Mouse (Mus musculus) limb, embryonic 12.5 days (tissue): ENCODE results near the gene St3gal3. TPM values are rescaled to one million over a fixed set of nuclear protein-coding genes. Genes with fewer than 3 reads are reported as not detected.

Experiments
- ATAC-seq: fragments of 200-750 bp; cut with Nextera tagmentation; 2 replicates; pipeline ENCODE4 v1.8.0; 2017; ENCODE audit warnings: low read depth, moderate TSS enrichment; ENCODE audit not compliant: insufficient number of reproducible peaks, insufficient read depth, low FRiP score, low TSS enrichment
- H3K27ac ChIP-seq: fragments of 300-500 bp; sonication (generic); 2 replicates; pipeline ENCODE4 v1.5.1; 2016; ENCODE audit warnings: mild to moderate bottlenecking, moderate library complexity
- H3K27me3 ChIP-seq: fragments of 300-500 bp; sonication (generic); 2 replicates; pipeline ENCODE4 v1.6.1; 2016; ENCODE audit warnings: mild to moderate bottlenecking, moderate library complexity
- H3K36me3 ChIP-seq: fragments of 300-500 bp; sonication (generic); 2 replicates; pipeline ENCODE4 v1.6.1; 2016; ENCODE audit warnings: mild to moderate bottlenecking, moderate library complexity
- H3K4me1 ChIP-seq: fragments of 300-500 bp; sonication (generic); replicated peaks from 2 replicates; pipeline ENCODE4 v1.6.1; 2016
- H3K4me2 ChIP-seq: fragments of 300-500 bp; sonication (generic); 2 replicates; pipeline ENCODE4 v1.6.1; 2016; ENCODE audit warnings: mild to moderate bottlenecking, moderate library complexity
- H3K4me3 ChIP-seq: fragments of 300-500 bp; sonication (generic); replicated peaks from 2 replicates; pipeline ENCODE4 v1.5.1; 2016; ENCODE audit warnings: mild to moderate bottlenecking
- H3K9ac ChIP-seq: fragments of 300-500 bp; sonication (generic); replicated peaks from 2 replicates; pipeline ENCODE4 v1.6.1; 2016; ENCODE audit warnings: mild to moderate bottlenecking, moderate library complexity
- H3K9me3 ChIP-seq: fragments of 300-500 bp; sonication (generic); 2 replicates; pipeline ENCODE4 v1.6.1; 2016; ENCODE audit warnings: mild to moderate bottlenecking, moderate library complexity
- WGBS: fragments of 180-500 bp; shearing (Covaris S2); methylation state at CpG from one replicate; pipeline ENCODE4 v1.1.7; 2016; 5-methylcytosine and 5-hydroxymethylcytosine counted together
- polyA plus RNA-seq: library from polyadenylated mRNA; unstranded; fragments of >200 nt; fragmentation: Nextera tagmentation; extraction: Ambion mirVana; gene quantifications from 2 replicates; pipeline ENCODE4 v1.2.1, GENCODE M21; 2016

St3gal3 gene
- 8.9 and 12.1 TPM in 2 replicates for polyA plus RNA-seq

DNA sequence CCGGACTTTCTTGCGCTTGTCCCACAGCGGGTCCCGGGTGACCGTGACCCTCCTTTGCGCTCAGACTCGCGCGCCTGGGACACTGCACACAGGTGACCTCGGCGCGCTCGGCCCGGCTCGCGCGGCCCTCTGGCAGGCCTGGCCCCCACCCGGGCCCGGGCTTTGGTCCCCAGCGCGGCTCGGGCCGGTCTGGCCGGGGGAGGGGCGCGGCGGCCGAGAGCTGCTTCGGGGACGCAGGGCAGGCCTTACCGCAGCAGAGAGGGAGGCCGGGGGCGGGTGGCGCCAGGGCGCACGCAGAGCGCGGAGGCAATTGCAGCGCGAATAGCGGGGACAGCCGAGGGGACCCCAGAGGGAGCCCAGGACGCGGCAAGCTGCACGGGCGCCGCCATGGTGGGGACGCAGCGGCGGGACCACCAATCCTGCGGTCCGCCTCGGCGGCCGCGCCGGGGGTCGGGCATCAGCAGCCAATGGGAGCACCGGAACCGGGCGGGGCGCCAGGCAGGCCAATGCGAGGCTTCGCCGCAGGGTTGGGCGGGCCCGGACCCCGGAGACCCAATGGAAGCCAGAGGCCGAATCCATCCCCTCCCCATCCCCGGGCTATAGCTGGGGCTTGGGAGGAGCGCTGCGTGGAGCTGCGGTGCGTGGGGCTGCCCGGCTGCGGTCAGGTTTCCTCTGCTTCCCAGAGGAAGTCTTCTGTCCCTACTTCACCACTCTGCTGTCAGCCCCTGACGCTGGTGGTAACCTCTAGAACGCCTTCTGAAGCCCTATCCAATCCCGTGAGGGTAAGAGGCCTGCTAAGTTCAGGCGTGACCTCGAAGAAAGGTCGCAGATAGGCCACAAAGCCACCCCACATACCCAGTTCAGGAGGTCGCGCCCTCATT, at the start of gene St3gal3:
St3gal3 (minus strand) TSS at position 430 of the 881 bp plus-strand sequence.
- no peaks in the 10 kb centered on the region for H3K9me3 ChIP-seq
- H3K27ac ChIP-seq = peak within 1 kb of the TSS; percentile 89
- peaks cover 42% of the 10 kb centered on the region for H3K36me3 ChIP-seq
- no peaks in the 10 kb centered on the region for H3K27me3 ChIP-seq
- H3K4me3 ChIP-seq = peak within 1 kb of the TSS; percentile 99
- under 1% methylated on average over 76 of the region's 84 CpGs for WGBS
- peak; percentile 99 for ATAC-seq
- H3K4me1 ChIP-seq = peaks cover 11% of the 10 kb centered on the region
- peak within 1 kb of the TSS; percentile 93 for H3K9ac ChIP-seq
- H3K4me2 ChIP-seq = peak within 1 kb of the TSS; percentile 72

GRCm38 (mm10) chr4:118180301-118181080, 45.8 kb upstream of the St3gal3 start:
- no peaks in the 10 kb centered on the region for H3K9me3 ChIP-seq
- H3K27ac ChIP-seq = peak overlapping the region; percentile 96
- no peak for ATAC-seq
- H3K36me3 ChIP-seq = peaks cover 20% of the 10 kb centered on the region
- H3K4me2 ChIP-seq = peak overlapping the region; percentile 68
- no peaks in the 10 kb centered on the region for H3K27me3 ChIP-seq
- H3K4me1 ChIP-seq = peaks cover 15% of the 10 kb centered on the region
- peak overlapping the region; percentile 51 for H3K9ac ChIP-seq
- H3K4me3 ChIP-seq = peak overlapping the region; percentile 71
- WGBS = 15% methylated on average over 17 of the region's 17 CpGs

DNA sequence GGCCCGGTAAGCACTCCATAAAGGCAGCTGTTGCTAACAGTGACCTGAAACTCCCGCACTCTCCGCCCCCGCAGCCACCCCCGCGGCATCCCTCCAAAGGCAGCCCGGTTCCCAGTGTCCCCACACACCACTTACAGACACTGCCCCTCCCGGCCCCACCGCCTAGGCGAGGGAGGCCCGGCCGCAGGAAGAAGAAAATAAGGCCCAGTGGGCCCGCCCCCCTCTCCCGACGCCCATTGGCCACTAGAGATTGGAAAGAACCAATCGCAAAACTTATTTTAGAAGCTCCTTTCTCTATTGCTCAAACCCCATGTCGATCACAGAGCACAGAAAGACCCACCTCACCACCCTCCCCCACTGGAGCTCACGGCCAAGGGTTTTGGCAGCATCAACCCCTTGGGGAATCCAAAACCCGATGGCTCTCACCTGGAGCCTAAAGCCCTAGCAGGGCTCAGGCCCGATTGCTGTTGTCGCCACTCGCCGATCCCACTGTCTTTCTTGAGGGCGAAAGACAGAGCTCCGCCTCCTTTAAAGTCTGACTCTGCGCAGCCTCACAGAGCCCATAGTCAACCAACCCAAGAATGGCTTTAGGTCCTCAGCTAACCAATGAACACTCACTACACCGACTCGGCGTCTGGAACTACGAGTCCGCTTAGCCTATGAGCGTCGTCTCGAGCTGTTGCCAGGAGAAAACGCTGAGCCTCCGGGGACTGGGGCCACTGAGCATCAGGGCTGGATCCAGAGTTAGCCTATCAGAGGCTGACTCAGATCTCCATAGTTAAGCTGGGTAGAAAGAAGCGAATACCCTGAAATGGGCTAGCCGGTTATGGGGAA, 45.0 kb upstream of the St3gal3 start, which contains the start of gene Kdm4a:
Kdm4a (minus strand) TSS at position 577 of the 834 bp plus-strand sequence.
- WGBS = under 1% methylated on average over 38 of the region's 38 CpGs
- peak within 1 kb of the TSS; percentile 80 for H3K9ac ChIP-seq
- no peaks in the 10 kb centered on the region for H3K9me3 ChIP-seq
- H3K4me2 ChIP-seq = peak within 1 kb of the TSS; percentile 68
- peak; percentile 100 for ATAC-seq
- no peaks in the 10 kb centered on the region for H3K27me3 ChIP-seq
- H3K27ac ChIP-seq = peak within 1 kb of the TSS; percentile 96
- H3K4me1 ChIP-seq = peaks cover 15% of the 10 kb centered on the region
- H3K4me3 ChIP-seq = peak within 1 kb of the TSS; percentile 71
- H3K36me3 ChIP-seq = peaks cover 28% of the 10 kb centered on the region

GRCm38 (mm10) chr4:118178952-118179466, 44.3 kb upstream of the St3gal3 start:
- H3K4me3 ChIP-seq = peak overlapping the region; percentile 71
- no peaks in the 10 kb centered on the region for H3K27me3 ChIP-seq
- peak overlapping the region; percentile 80 for H3K9ac ChIP-seq
- no peak for ATAC-seq
- H3K4me2 ChIP-seq = peak overlapping the region; percentile 61
- H3K4me1 ChIP-seq = peaks cover 15% of the 10 kb centered on the region
- H3K9me3 ChIP-seq = no peaks in the 10 kb centered on the region
- H3K36me3 ChIP-seq = peaks cover 35% of the 10 kb centered on the region
- WGBS = under 1% methylated on average over 12 of the region's 12 CpGs
- peak overlapping the region; percentile 96 for H3K27ac ChIP-seq

GRCm38 (mm10) chr4:118172461-118172860, 37.7 kb upstream of the St3gal3 start:
- Histone ChIP-seq H3K4me2 (no peak overlapping the region), H3K9ac (no peak overlapping the region), H3K4me1 (no peaks in the 10 kb centered on the region), H3K9me3 (no peaks in the 10 kb centered on the region), H3K4me3 (no peak overlapping the region), H3K27me3 (no peaks in the 10 kb centered on the region), H3K27ac (no peak overlapping the region), H3K36me3 (peaks cover 99% of the 10 kb centered on the region)
- 93% methylated on average over 12 of the region's 12 CpGs for WGBS
- ATAC-seq = no peak

GRCm38 (mm10) chr4:118171006-118171405, 36.3 kb upstream of the St3gal3 start:
- Histone ChIP-seq H3K9me3 (no peaks in the 10 kb centered on the region), H3K36me3 (peaks cover 99% of the 10 kb centered on the region), H3K4me3 (no peak overlapping the region), H3K4me2 (no peak overlapping the region), H3K27me3 (no peaks in the 10 kb centered on the region), H3K27ac (no peak overlapping the region), H3K9ac (no peak overlapping the region), H3K4me1 (no peaks in the 10 kb centered on the region)
- WGBS = 90% methylated on average over 9 of the region's 9 CpGs
- ATAC-seq = no peak

GRCm38 (mm10) chr4:118162123-118162522, 27.4 kb upstream of the St3gal3 start:
- ATAC-seq = no peak
- Histone ChIP-seq H3K36me3 (peaks cover 98% of the 10 kb centered on the region), H3K4me3 (no peak overlapping the region), H3K9ac (no peak overlapping the region), H3K27ac (no peak overlapping the region), H3K4me2 (no peak overlapping the region), H3K4me1 (no peaks in the 10 kb centered on the region), H3K9me3 (no peaks in the 10 kb centered on the region), H3K27me3 (no peaks in the 10 kb centered on the region)
- 91% methylated on average over 12 of the region's 12 CpGs for WGBS

DNA sequence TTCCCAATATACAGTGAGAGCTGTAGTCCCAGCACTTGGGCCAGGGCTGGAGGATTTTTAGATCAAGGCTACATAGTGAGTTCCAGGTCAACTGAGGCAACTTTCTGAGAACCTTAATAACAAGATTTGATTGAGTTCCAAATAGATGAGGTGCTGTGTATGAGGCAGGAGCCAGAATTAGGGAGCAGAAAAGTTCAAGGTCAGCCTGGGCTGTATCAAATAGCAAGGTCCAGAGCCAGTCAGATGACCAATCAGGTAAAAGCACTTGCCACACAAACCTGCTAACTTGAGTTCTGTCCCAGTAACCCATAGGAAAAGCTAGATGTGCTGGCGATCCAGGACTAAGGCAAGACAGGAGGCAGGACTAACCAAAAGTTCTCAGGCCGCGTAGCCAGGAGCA, 23.0 kb upstream of the St3gal3 start:
- ATAC-seq = no peak
- no peaks in the 10 kb centered on the region for H3K4me1 ChIP-seq
- 97% methylated on average over 3 of the region's 3 CpGs for WGBS
- no peak overlapping the region for H3K27ac ChIP-seq
- no peaks in the 10 kb centered on the region for H3K27me3 ChIP-seq
- no peak overlapping the region for H3K4me3 ChIP-seq
- no peaks in the 10 kb centered on the region for H3K9me3 ChIP-seq
- H3K9ac ChIP-seq = no peak overlapping the region
- peaks cover 98% of the 10 kb centered on the region for H3K36me3 ChIP-seq
- H3K4me2 ChIP-seq = no peak overlapping the region

DNA sequence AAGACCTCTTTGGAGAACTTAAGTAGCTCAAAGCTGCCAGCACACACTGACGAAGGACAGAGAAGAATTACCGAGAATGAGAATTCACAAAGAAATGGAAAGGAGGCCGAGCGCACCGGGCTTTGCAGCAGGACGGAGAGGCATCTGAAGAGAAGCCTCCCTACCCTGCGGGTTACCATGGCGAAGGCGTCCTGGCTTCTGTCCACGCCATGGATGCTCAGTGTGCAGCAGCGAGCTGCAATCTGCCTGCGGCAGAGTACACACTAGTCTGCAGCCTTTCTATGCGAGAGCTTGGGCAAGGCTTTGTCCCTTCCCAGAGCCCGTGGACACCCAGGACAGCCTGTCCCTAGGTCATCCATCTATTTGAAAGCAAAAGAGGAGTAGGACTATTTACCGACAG, 21.8 kb upstream of the St3gal3 start:
- Histone ChIP-seq H3K27ac (no peak overlapping the region), H3K9ac (no peak overlapping the region), H3K4me3 (no peak overlapping the region), H3K27me3 (no peaks in the 10 kb centered on the region), H3K36me3 (peaks cover 98% of the 10 kb centered on the region), H3K9me3 (no peaks in the 10 kb centered on the region), H3K4me2 (no peak overlapping the region), H3K4me1 (no peaks in the 10 kb centered on the region)
- WGBS = 91% methylated on average over 15 of the region's 15 CpGs
- ATAC-seq = no peak

DNA sequence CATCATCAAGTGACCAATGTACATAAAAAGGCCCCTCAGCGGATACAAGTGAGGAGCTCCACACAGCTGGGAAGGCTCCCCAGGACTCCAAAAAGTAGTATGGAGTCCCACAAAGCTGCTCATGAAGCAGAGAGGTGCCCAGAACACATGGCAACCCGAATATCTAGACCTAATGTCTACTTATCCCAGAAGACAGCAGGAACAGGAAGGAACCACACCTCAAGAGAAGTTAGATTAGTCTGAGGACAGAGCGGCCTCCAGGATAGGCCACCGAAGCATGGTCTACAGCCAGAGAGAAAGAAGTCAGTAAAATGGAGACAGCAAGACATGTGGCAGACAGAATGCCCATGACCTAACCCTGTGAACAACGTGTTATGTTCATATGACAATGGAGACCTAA, 20.2 kb upstream of the St3gal3 start:
- no peak overlapping the region for H3K4me2 ChIP-seq
- peaks cover 98% of the 10 kb centered on the region for H3K36me3 ChIP-seq
- no peak for ATAC-seq
- no peak overlapping the region for H3K27ac ChIP-seq
- no peak overlapping the region for H3K9ac ChIP-seq
- H3K4me3 ChIP-seq = no peak overlapping the region
- WGBS = 94% methylated on average over 5 of the region's 5 CpGs
- H3K4me1 ChIP-seq = no peaks in the 10 kb centered on the region
- no peaks in the 10 kb centered on the region for H3K27me3 ChIP-seq
- H3K9me3 ChIP-seq = no peaks in the 10 kb centered on the region
